Mouse (Mus musculus): ENCODE measurements around the gene Miip. TPM values are rescaled to one million over a fixed set of nuclear protein-coding genes. Genes with fewer than 3 reads are reported as not detected.
"Not testable (repeated sequence)": the region's sequence is repeated elsewhere in the genome, so short reads cannot be mapped to it uniquely, and the experiment has no call there.

Gene Miip
- total RNA-seq, 2 experiments from 2014 or later, result 9.9 to 12.4 TPM

- no peak for DNase-seq (ENCODE audit: low spot score in 2 of 2)
Observed at GRCm38 (mm10) chr4:147875852-147876575, 7.4 kb upstream of the Miip start.

- no peak for DNase-seq (ENCODE audit: low spot score in 2 of 2)
Observed at GRCm38 (mm10) chr4:147869238-147869637, 622 bp upstream of the Miip start.

GRCm38 (mm10) chr4:147867563-147868449 lies 810 bp downstream of the Miip start:
- no peak for DNase-seq (ENCODE audit: low spot score in 2 of 2)

GRCm38 (mm10) chr4:147866793-147867192 lies 1.8 kb downstream of the Miip start:
- DNase-seq (ENCODE audit: low spot score in 2 of 2), result not testable (repeated sequence)

GRCm38 (mm10) chr4:147866056-147866455 lies 2.6 kb downstream of the Miip start:
- DNase-seq (ENCODE audit: low spot score in 2 of 2), result no peak

- no peak for DNase-seq (ENCODE audit: low spot score in 2 of 2)
Observed at GRCm38 (mm10) chr4:147865651-147866050, 3.0 kb downstream of the Miip start.

- no peak for DNase-seq (ENCODE audit: low spot score in 2 of 2)
Observed at GRCm38 (mm10) chr4:147862051-147862450, 6.6 kb downstream of the Miip start.

GRCm38 (mm10) chr4:147850776-147851175 lies 17.8 kb downstream of the Miip start:
- no peak for DNase-seq (ENCODE audit: low spot score in 2 of 2)

GRCm38 (mm10) chr4:147848584-147848991 lies 20.0 kb downstream of the Miip start:
- no peak for DNase-seq (ENCODE audit: low spot score in 2 of 2)

- peak in 1 of 2 experiments; percentile 41 for DNase-seq (ENCODE audit: low spot score in 2 of 2)
Observed at GRCm38 (mm10) chr4:147847614-147848583, 20.7 kb downstream of the Miip start, which contains the start of gene Zfp933. TSS of gene Zfp933 (minus strand) at chr4:147848366.

GRCm38 (mm10) chr4:147842871-147843270 lies 25.7 kb downstream of the Miip start:
- no peak for DNase-seq (ENCODE audit: low spot score in 2 of 2)

- not testable (repeated sequence) for DNase-seq (ENCODE audit: low spot score in 2 of 2)
Observed at GRCm38 (mm10) chr4:147839282-147839681, 29.3 kb downstream of the Miip start.

- no peak for DNase-seq (ENCODE audit: low spot score in 2 of 2)
Observed at GRCm38 (mm10) chr4:147824389-147824788, 44.2 kb downstream of the Miip start.

GRCm38 (mm10) chr4:147821414-147821813 lies 47.2 kb downstream of the Miip start:
- not testable (repeated sequence) for DNase-seq (ENCODE audit: low spot score in 2 of 2)

GRCm38 (mm10) chr4:147819659-147820058 lies 49.0 kb downstream of the Miip start:
- DNase-seq (ENCODE audit: low spot score in 2 of 2), result not testable (repeated sequence)

- DNase-seq (ENCODE audit: low spot score in 2 of 2), result no peak
Observed at GRCm38 (mm10) chr4:147814592-147815167, 53.9 kb downstream of the Miip start.

GRCm38 (mm10) chr4:147813249-147813765 lies 55.3 kb downstream of the Miip start:
- DNase-seq (ENCODE audit: low spot score in 2 of 2), result no peak
